Mouse (Mus musculus): ENCODE results near the gene Ggct. TPM values are rescaled to one million over a fixed set of nuclear protein-coding genes. Genes with fewer than 3 reads are reported as not detected.

Gene Ggct
- polyA plus RNA-seq, 1 experiment from 2014 or later = 11.5 TPM

DNA sequence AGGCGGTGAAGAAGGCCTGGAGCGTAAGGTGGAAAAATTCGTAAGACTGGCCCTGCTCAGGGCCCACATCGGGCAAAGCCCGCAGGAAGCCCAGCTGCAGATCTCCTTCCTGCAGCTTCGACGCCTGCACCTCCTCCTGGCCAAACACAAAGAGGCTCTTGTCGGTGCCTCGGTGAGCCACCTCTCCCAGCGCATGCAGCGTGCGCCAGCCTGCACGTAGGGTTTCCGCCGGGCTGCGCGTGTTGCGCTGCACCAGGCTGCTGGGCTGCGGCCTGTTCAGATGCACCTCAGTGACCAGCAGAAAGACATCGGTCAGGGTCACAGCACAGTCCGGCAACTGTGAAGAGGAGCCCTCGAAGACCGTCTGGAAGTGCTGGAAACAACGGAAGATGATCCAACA lies 49.0 kb downstream of the Ggct start:
- no peak overlapping the region for H3K4me2 ChIP-seq (replicated peaks)
- H3K27me3 ChIP-seq = peaks cover 26% of the 10 kb centered on the region
- 0 out of 2 replicates have a peak, but pooled peaks cover 3% of the 10 kb centered on the region for H3K4me1 ChIP-seq
- no peak for ATAC-seq (ENCODE audit: low FRiP score, low read depth)
- H3K27ac ChIP-seq (replicated peaks) = no peak overlapping the region
- no peaks in the 10 kb centered on the region for H3K36me3 ChIP-seq
- no peaks in the 10 kb centered on the region for H3K9me3 ChIP-seq
- no peak overlapping the region for H3K9ac ChIP-seq (replicated peaks)
- WGBS = 56% methylated on average over 24 of the region's 24 CpGs
- H3K4me3 ChIP-seq = no peak overlapping the region

DNA sequence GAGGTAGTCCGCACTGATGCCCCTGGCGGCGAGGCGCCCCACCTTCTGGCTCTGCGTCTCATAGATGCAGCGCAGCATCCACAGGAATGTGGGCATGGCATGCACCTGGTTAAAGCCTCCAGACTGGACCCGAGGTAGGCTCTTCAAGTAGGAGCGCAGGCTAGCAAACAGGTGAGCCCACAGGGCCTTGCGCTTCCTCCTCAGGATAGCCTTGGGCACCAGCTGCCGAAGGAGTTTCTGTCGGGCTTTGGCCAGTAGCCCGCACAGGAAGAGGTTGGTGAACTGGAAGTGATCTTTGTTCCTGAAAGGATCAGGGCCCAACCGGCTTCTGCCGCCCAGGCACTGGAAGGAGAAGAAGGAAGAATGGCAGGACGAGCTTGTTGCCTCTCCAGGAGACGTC lies 49.5 kb downstream of the Ggct start:
- no peaks in the 10 kb centered on the region for H3K36me3 ChIP-seq
- H3K4me1 ChIP-seq = 0 out of 2 replicates have a peak, but pooled peaks cover 3% of the 10 kb centered on the region
- 73% methylated on average over 16 of the region's 16 CpGs for WGBS
- no peak overlapping the region for H3K27ac ChIP-seq (replicated peaks)
- H3K9ac ChIP-seq (replicated peaks) = no peak overlapping the region
- H3K4me3 ChIP-seq = no peak overlapping the region
- no peaks in the 10 kb centered on the region for H3K9me3 ChIP-seq
- peaks cover 26% of the 10 kb centered on the region for H3K27me3 ChIP-seq
- H3K4me2 ChIP-seq (replicated peaks) = no peak overlapping the region
- ATAC-seq (ENCODE audit: low FRiP score, low read depth) = no peak

GRCm38 (mm10) chr6:54941149-54941548 lies 51.6 kb downstream of the Ggct start:
- Histone ChIP-seq H3K36me3 (no peaks in the 10 kb centered on the region), H3K9me3 (no peaks in the 10 kb centered on the region), H3K27me3 (peaks cover 26% of the 10 kb centered on the region), H3K9ac (replicated peaks) (no peak overlapping the region), H3K27ac (replicated peaks) (no peak overlapping the region), H3K4me3 (no peak overlapping the region), H3K4me1 (0 out of 2 replicates have a peak, but pooled peaks cover 3% of the 10 kb centered on the region), H3K4me2 (replicated peaks) (no peak overlapping the region)
- ATAC-seq (ENCODE audit: low FRiP score, low read depth) = no peak
- WGBS = 95% methylated on average over 6 of the region's 6 CpGs

DNA sequence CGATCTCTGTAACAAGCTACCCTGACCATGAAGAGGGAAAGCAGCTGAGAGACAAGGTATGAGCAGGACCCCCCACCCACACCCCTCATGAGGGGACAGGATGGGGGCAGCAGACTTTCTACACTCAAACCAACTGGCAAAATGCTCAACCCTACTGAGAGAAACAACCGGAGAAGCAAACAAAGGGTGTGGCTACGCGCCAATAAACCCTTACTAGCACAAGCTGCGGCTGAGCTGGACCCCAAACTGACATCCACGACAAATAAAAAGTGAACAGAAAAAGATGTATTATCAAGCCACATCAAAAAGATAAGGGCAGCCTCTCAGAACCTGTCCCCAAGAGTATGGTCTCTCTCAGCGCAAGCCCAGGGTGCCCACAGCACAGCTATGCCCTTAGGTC lies 52.6 kb downstream of the Ggct start:
- ATAC-seq (ENCODE audit: low FRiP score, low read depth) = no peak
- H3K27ac ChIP-seq (replicated peaks) = no peak overlapping the region
- WGBS = 85% methylated on average over 7 of the region's 7 CpGs

GRCm38 (mm10) chr6:54939631-54940030 lies 53.1 kb downstream of the Ggct start:
- H3K9me3 ChIP-seq = no peaks in the 10 kb centered on the region
- H3K36me3 ChIP-seq = no peaks in the 10 kb centered on the region
- 80% methylated on average over 4 of the region's 4 CpGs for WGBS
- H3K27ac ChIP-seq (replicated peaks) = no peak overlapping the region
- peaks cover 18% of the 10 kb centered on the region for H3K27me3 ChIP-seq
- no peak for ATAC-seq (ENCODE audit: low FRiP score, low read depth)
- no peak overlapping the region for H3K9ac ChIP-seq (replicated peaks)
- H3K4me1 ChIP-seq = 0 out of 2 replicates have a peak, but pooled peaks cover 3% of the 10 kb centered on the region
- H3K4me2 ChIP-seq (replicated peaks) = no peak overlapping the region
- H3K4me3 ChIP-seq = no peak overlapping the region

More for the DNA sequence above, 52.6 kb downstream of the Ggct start:
- no peak overlapping the region for H3K4me3 ChIP-seq
- no peak overlapping the region for H3K9ac ChIP-seq (replicated peaks)
- H3K27me3 ChIP-seq = peaks cover 23% of the 10 kb centered on the region
- no peak overlapping the region for H3K4me2 ChIP-seq (replicated peaks)
- 0 out of 2 replicates have a peak, but pooled peaks cover 3% of the 10 kb centered on the region for H3K4me1 ChIP-seq
- no peaks in the 10 kb centered on the region for H3K9me3 ChIP-seq
- H3K36me3 ChIP-seq = no peaks in the 10 kb centered on the region

GRCm38 (mm10) chr6:54936496-54936895 lies 56.3 kb downstream of the Ggct start:
- Histone ChIP-seq H3K4me1 (0 out of 2 replicates have a peak, but pooled peaks cover 3% of the 10 kb centered on the region), H3K27ac (replicated peaks) (no peak overlapping the region)

DNA sequence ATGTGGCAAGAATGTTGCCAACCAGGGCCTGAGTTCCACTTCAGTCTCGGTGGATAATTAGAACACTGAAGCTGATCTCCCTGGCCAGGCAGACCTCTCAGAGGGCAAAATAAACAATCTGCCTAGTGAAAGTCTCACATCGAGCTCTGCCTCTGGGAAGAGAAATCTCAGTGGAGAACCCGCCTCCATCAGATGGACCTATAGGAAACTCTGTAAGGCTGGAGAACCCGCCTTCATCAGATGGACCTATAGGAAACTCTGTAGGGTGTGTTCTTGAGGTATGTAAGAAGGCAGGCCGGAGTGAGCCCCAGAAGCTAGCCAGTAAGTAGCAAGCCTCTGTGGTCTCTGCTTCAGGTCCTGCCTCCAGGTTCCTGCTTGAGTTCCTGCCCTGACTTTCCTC lies 57.8 kb downstream of the Ggct start:
- Histone ChIP-seq H3K9me3 (no peaks in the 10 kb centered on the region), H3K4me3 (no peak overlapping the region), H3K36me3 (no peaks in the 10 kb centered on the region), H3K4me1 (no peaks in the 10 kb centered on the region), H3K9ac (replicated peaks) (no peak overlapping the region), H3K4me2 (replicated peaks) (no peak overlapping the region), H3K27ac (replicated peaks) (no peak overlapping the region), H3K27me3 (no peaks in the 10 kb centered on the region)
- ATAC-seq (ENCODE audit: low FRiP score, low read depth) = no peak
- WGBS = 74% methylated on average over 5 of the region's 5 CpGs

More at GRCm38 (mm10) chr6:54936496-54936895, 56.3 kb downstream of the Ggct start:
- H3K36me3 ChIP-seq = no peaks in the 10 kb centered on the region
- H3K4me2 ChIP-seq (replicated peaks) = no peak overlapping the region
- no peak overlapping the region for H3K4me3 ChIP-seq
- H3K27me3 ChIP-seq = no peaks in the 10 kb centered on the region
- WGBS = 82% methylated on average over 2 of the region's 2 CpGs
- no peak for ATAC-seq (ENCODE audit: low FRiP score, low read depth)
- H3K9me3 ChIP-seq = no peaks in the 10 kb centered on the region
- H3K9ac ChIP-seq (replicated peaks) = no peak overlapping the region

GRCm38 (mm10) chr6:54934313-54934712 lies 58.4 kb downstream of the Ggct start:
- ATAC-seq (ENCODE audit: low FRiP score, low read depth) = no peak
- no peaks in the 10 kb centered on the region for H3K4me1 ChIP-seq
- no peaks in the 10 kb centered on the region for H3K9me3 ChIP-seq
- H3K27me3 ChIP-seq = no peaks in the 10 kb centered on the region
- H3K4me3 ChIP-seq = no peak overlapping the region
- no peak overlapping the region for H3K27ac ChIP-seq (replicated peaks)
- WGBS = 89% methylated on average over 8 of the region's 8 CpGs
- no peaks in the 10 kb centered on the region for H3K36me3 ChIP-seq
- H3K9ac ChIP-seq (replicated peaks) = no peak overlapping the region
- H3K4me2 ChIP-seq (replicated peaks) = no peak overlapping the region

GRCm38 (mm10) chr6:54933866-54934265 lies 58.9 kb downstream of the Ggct start:
- Histone ChIP-seq H3K9ac (replicated peaks) (no peak overlapping the region), H3K4me2 (replicated peaks) (no peak overlapping the region), H3K9me3 (no peaks in the 10 kb centered on the region), H3K27ac (replicated peaks) (no peak overlapping the region), H3K36me3 (no peaks in the 10 kb centered on the region), H3K4me1 (no peaks in the 10 kb centered on the region), H3K27me3 (no peaks in the 10 kb centered on the region), H3K4me3 (no peak overlapping the region)
- no peak for ATAC-seq (ENCODE audit: low FRiP score, low read depth)
- 90% methylated on average over 3 of the region's 3 CpGs for WGBS

GRCm38 (mm10) chr6:54933216-54933615 lies 59.5 kb downstream of the Ggct start:
- no peak overlapping the region for H3K4me2 ChIP-seq (replicated peaks)
- H3K9ac ChIP-seq (replicated peaks) = no peak overlapping the region
- no peaks in the 10 kb centered on the region for H3K4me1 ChIP-seq
- no peak overlapping the region for H3K4me3 ChIP-seq
- no peaks in the 10 kb centered on the region for H3K9me3 ChIP-seq
- 86% methylated on average over 5 of the region's 5 CpGs for WGBS
- no peaks in the 10 kb centered on the region for H3K36me3 ChIP-seq
- no peak for ATAC-seq (ENCODE audit: low FRiP score, low read depth)
- no peak overlapping the region for H3K27ac ChIP-seq (replicated peaks)
- H3K27me3 ChIP-seq = no peaks in the 10 kb centered on the region

Other genes with a start within 250 kb of the Ggct start
- 3.6 and 4.4 TPM in 2 replicates for gene Znrf2, start 176.0 kb downstream of the Ggct start, polyA plus RNA-seq (2016; fragmentation: Nextera tagmentation; extraction: Ambion mirVana)
- 2.5 and 3.6 TPM in 2 replicates for gene Nod1, start 20.3 kb downstream of the Ggct start, polyA plus RNA-seq (2016; fragmentation: Nextera tagmentation; extraction: Ambion mirVana)
- gene Gars, start 45.1 kb upstream of the Ggct start, polyA plus RNA-seq (2016; fragmentation: Nextera tagmentation; extraction: Ambion mirVana) = 198 and 207 TPM in 2 replicates
- 0.42 and 0.52 TPM in 2 replicates for gene Crhr2, start 140.1 kb upstream of the Ggct start, polyA plus RNA-seq (2016; fragmentation: Nextera tagmentation; extraction: Ambion mirVana)
- not detected in 2 replicates for gene Inmt, start 182.1 kb upstream of the Ggct start, polyA plus RNA-seq (2016; fragmentation: Nextera tagmentation; extraction: Ambion mirVana)
- gene Mindy4, start 210.4 kb upstream of the Ggct start, polyA plus RNA-seq (2016; fragmentation: Nextera tagmentation; extraction: Ambion mirVana) = 17.6 and 18.1 TPM in 2 replicates